Mouse (Mus musculus): ENCODE data around the gene Btf3. TPM values are rescaled to one million over a fixed set of nuclear protein-coding genes. Genes with fewer than 3 reads are reported as not detected.

Btf3 gene
- 689 and 781 TPM in 2 replicates for polyA plus RNA-seq (2015; fragmentation: Nextera tagmentation; extraction: Ambion mirVana)

- Histone ChIP-seq H3K4me1 (peaks cover 23% of the 10 kb centered on the region), H3K9me3 (replicated peaks) (no peaks in the 10 kb centered on the region), H3K4me3 (replicated peaks) (peak within 1 kb of the TSS; percentile 97), H3K27me3 (no peaks in the 10 kb centered on the region), H3K4me2 (peak within 1 kb of the TSS; percentile 75), H3K36me3 (peaks cover 29% of the 10 kb centered on the region), H3K27ac (peak within 1 kb of the TSS; percentile 93), H3K9ac (peak within 1 kb of the TSS; percentile 98)
- under 1% methylated on average over 79 of the region's 90 CpGs for WGBS
- ATAC-seq (replicated peaks; ENCODE audit: low FRiP score) = peak; percentile 93
Measured at GRCm38 (mm10) chr13:98316480-98317245, at the start of gene Btf3. Gene Btf3 (minus strand): TSS chr13:98317006.

GRCm38 (mm10) chr13:98365766-98366421, 49.1 kb upstream of the Btf3 start:
- H3K36me3 ChIP-seq = no peaks in the 10 kb centered on the region
- ATAC-seq (replicated peaks; ENCODE audit: low FRiP score) = peak; percentile 88
- H3K27me3 ChIP-seq = peaks cover 87% of the 10 kb centered on the region
- under 1% methylated on average over 51 of the region's 52 CpGs for WGBS
- H3K4me2 ChIP-seq = peak overlapping the region; percentile 72
- peak overlapping the region; percentile 36; the same call in 1 of the 2 replicates for H3K9ac ChIP-seq
- H3K4me1 ChIP-seq = peaks cover 27% of the 10 kb centered on the region
- peak overlapping the region; percentile 92 for H3K27ac ChIP-seq
- peak overlapping the region; percentile 43 for H3K4me3 ChIP-seq (replicated peaks)
- H3K9me3 ChIP-seq (replicated peaks) = no peaks in the 10 kb centered on the region

- peaks cover 90% of the 10 kb centered on the region for H3K27me3 ChIP-seq
- peaks cover 33% of the 10 kb centered on the region for H3K4me1 ChIP-seq
- H3K4me2 ChIP-seq = peak overlapping the region; percentile 41
- ATAC-seq (replicated peaks; ENCODE audit: low FRiP score) = no peak
- no peaks in the 10 kb centered on the region for H3K36me3 ChIP-seq
- H3K27ac ChIP-seq = peak overlapping the region; percentile 92
- no peaks in the 10 kb centered on the region for H3K9me3 ChIP-seq (replicated peaks)
- 4% methylated on average over 8 of the region's 8 CpGs for WGBS
- H3K4me3 ChIP-seq (replicated peaks) = 0 out of 2 replicates have a peak overlapping the region, but pooled peaks have one; percentile 10
- H3K9ac ChIP-seq = no peak overlapping the region
Measured at GRCm38 (mm10) chr13:98365081-98365480, 48.3 kb upstream of the Btf3 start.

- H3K4me2 ChIP-seq = no peak overlapping the region
- peaks cover 52% of the 10 kb centered on the region for H3K4me1 ChIP-seq
- H3K9ac ChIP-seq = no peak overlapping the region
- H3K9me3 ChIP-seq (replicated peaks) = no peaks in the 10 kb centered on the region
- no peak for ATAC-seq (replicated peaks; ENCODE audit: low FRiP score)
- peaks cover 89% of the 10 kb centered on the region for H3K27me3 ChIP-seq
- no peak overlapping the region for H3K4me3 ChIP-seq (replicated peaks)
- no peak overlapping the region for H3K27ac ChIP-seq
- WGBS = 27% methylated on average over 4 of the region's 4 CpGs
- no peaks in the 10 kb centered on the region for H3K36me3 ChIP-seq
Measured at GRCm38 (mm10) chr13:98363046-98363445, 46.2 kb upstream of the Btf3 start.

DNA sequence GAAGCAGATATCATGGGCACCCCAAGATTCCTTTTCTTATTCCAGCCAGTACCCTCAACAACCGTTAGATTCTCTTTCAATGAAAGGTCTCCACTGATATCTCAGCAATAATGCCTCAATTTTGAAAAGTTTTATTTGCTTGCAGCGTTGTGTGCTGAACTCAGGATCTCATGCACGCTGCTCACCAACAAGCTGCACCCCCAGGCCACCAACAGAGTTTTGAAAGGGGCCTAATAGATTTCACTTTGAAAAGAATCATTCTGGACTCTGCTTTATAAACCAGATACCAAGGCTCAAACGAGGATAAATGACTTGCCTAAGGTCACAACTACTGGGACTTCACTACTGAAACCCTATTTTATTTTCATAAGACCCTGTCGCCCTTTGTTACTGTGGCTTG, 44.4 kb upstream of the Btf3 start:
- Histone ChIP-seq H3K4me2 (no peak overlapping the region), H3K27ac (no peak overlapping the region), H3K9me3 (replicated peaks) (no peaks in the 10 kb centered on the region), H3K4me3 (replicated peaks) (no peak overlapping the region), H3K9ac (no peak overlapping the region), H3K27me3 (peaks cover 85% of the 10 kb centered on the region), H3K36me3 (no peaks in the 10 kb centered on the region), H3K4me1 (peaks cover 44% of the 10 kb centered on the region)
- WGBS = 34% methylated on average over 5 of the region's 5 CpGs
- ATAC-seq (replicated peaks; ENCODE audit: low FRiP score) = no peak

GRCm38 (mm10) chr13:98360391-98360790, 43.6 kb upstream of the Btf3 start:
- H3K9me3 ChIP-seq (replicated peaks) = no peaks in the 10 kb centered on the region
- peaks cover 85% of the 10 kb centered on the region for H3K27me3 ChIP-seq
- H3K36me3 ChIP-seq = no peaks in the 10 kb centered on the region
- no peak overlapping the region for H3K27ac ChIP-seq
- H3K4me1 ChIP-seq = peaks cover 44% of the 10 kb centered on the region
- no peak overlapping the region for H3K9ac ChIP-seq
- H3K4me2 ChIP-seq = 0 out of 2 replicates have a peak overlapping the region, but pooled peaks have one; percentile 25
- ATAC-seq (replicated peaks; ENCODE audit: low FRiP score) = no peak
- 7% methylated on average over 6 of the region's 6 CpGs for WGBS
- no peak overlapping the region for H3K4me3 ChIP-seq (replicated peaks)

DNA sequence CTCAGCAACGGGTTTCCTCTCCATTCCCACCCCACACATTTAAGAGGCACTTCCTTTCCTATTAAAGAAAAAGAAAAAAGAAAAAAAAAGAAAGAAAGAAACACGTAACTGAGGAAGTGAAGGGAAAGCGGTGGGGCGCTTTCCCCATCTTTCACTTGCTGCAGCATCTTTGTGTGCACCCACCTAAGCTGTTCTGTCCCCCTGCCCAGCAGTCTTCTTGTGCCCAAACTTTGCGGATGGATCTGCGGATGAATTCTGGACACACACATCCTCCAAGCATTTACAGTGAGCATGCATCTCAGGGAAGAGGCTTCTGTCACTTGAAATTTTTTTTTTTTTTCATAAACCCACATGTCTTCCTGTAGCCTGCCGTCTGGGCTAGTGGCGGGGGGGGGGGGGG, 42.5 kb upstream of the Btf3 start:
- H3K9me3 ChIP-seq (replicated peaks) = no peaks in the 10 kb centered on the region
- 2% methylated on average over 6 of the region's 8 CpGs for WGBS
- 0 out of 2 replicates have a peak overlapping the region, but pooled peaks have one; percentile 7 for H3K9ac ChIP-seq
- H3K27ac ChIP-seq = 0 out of 2 replicates have a peak overlapping the region, but pooled peaks have one; percentile 66
- H3K27me3 ChIP-seq = peaks cover 87% of the 10 kb centered on the region
- no peak for ATAC-seq (replicated peaks; ENCODE audit: low FRiP score)
- no peaks in the 10 kb centered on the region for H3K36me3 ChIP-seq
- H3K4me3 ChIP-seq (replicated peaks) = peak overlapping the region; percentile 35
- H3K4me2 ChIP-seq = peak overlapping the region; percentile 53
- peaks cover 50% of the 10 kb centered on the region for H3K4me1 ChIP-seq

- no peak for ATAC-seq (replicated peaks; ENCODE audit: low FRiP score)
- no peaks in the 10 kb centered on the region for H3K36me3 ChIP-seq
- peak overlapping the region; percentile 53 for H3K4me2 ChIP-seq
- peaks cover 88% of the 10 kb centered on the region for H3K27me3 ChIP-seq
- no peaks in the 10 kb centered on the region for H3K9me3 ChIP-seq (replicated peaks)
- H3K4me1 ChIP-seq = peaks cover 58% of the 10 kb centered on the region
- H3K27ac ChIP-seq = peak overlapping the region; percentile 66
- 6% methylated on average over 23 of the region's 23 CpGs for WGBS
- peak overlapping the region; percentile 35 for H3K4me3 ChIP-seq (replicated peaks)
- H3K9ac ChIP-seq = peak overlapping the region; percentile 24; the same call in 1 of the 2 replicates
Measured at GRCm38 (mm10) chr13:98358424-98359181, 41.8 kb upstream of the Btf3 start.

DNA sequence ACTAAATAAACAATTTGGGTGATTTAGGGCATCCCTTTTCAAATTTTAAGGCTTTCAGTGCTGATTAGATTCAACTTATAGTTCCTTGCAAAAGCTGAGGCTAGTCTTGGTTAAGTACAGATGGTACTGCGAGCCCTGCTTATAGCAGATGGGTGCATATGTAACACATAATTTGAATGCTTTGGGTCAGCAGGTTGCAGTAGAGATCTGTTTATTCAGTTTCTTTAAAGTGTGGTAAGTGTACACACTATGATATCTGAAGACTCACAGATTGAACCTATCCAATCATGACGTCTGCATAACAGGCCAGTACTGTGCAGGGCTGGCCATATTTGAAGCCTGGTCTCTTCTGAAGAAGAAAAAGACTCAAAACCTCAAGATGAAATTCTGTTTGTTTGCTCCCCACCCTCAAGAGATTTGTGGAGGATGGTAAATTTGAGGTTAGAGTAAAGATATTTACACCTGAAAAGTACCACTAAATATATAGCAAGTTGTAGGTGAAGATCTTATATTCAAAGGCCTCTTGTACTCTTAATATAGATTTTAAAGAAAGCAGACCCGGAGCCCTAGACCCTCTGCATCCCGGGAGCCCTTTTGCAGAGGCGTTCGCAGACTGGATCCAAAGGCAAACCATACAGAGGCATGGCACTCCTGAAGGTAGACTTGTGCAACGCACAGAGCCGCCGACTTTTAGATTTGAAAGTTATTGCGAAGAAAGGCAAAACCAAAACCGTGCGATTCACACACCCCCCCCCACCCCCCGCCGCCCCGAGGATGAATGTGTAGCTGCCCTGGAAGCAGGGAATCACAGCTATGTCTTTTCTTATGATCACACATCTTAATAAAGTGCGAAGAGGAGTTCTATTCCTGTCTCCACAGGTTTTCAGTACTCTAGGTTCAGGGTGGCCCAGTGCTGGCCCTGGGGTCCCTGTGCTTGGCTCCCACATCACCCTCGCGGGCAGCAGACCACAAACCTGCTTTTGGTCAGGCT, 40.9 kb upstream of the Btf3 start:
- H3K9ac ChIP-seq = peak overlapping the region; percentile 24; the same call in 1 of the 2 replicates

DNA sequence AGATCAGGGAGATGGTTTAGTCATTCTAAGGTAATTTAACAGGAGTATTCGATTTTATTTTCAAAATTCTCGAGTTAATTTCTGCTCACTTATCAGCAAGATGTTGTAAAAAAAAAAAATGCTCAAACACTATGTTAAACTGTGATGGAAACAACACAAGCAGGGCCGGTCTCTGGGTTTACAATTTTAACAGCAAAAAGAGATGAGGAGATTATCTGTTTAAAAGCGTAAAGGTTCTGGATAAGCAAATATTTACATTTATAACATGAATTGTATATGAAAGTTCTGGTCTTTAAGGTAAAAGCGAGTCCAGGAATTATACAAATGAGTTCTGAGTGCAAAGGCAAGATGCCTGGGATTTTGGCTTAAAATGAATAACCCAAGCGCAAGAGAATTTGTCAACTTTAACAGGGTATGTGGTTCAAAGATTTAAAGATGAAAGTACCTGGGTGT, 40.2 kb upstream of the Btf3 start:
- H3K4me2 ChIP-seq = peak overlapping the region; percentile 53
- peak overlapping the region; percentile 23; the same call in 1 of the 2 replicates for H3K9ac ChIP-seq
- no peak for ATAC-seq (replicated peaks; ENCODE audit: low FRiP score)
- H3K4me3 ChIP-seq (replicated peaks) = peak overlapping the region; percentile 35
- peaks cover 87% of the 10 kb centered on the region for H3K27me3 ChIP-seq
- 24% methylated on average over 6 of the region's 6 CpGs for WGBS
- H3K36me3 ChIP-seq = no peaks in the 10 kb centered on the region
- H3K9me3 ChIP-seq (replicated peaks) = no peaks in the 10 kb centered on the region
- peaks cover 60% of the 10 kb centered on the region for H3K4me1 ChIP-seq
- H3K27ac ChIP-seq = no peak overlapping the region

More for the DNA sequence above, 40.9 kb upstream of the Btf3 start:
- peak overlapping the region; percentile 66 for H3K27ac ChIP-seq
- 10% methylated on average over 18 of the region's 18 CpGs for WGBS
- H3K9me3 ChIP-seq (replicated peaks) = no peaks in the 10 kb centered on the region
- peaks cover 60% of the 10 kb centered on the region for H3K4me1 ChIP-seq
- no peaks in the 10 kb centered on the region for H3K36me3 ChIP-seq
- peak overlapping the region; percentile 35 for H3K4me3 ChIP-seq (replicated peaks)
- H3K27me3 ChIP-seq = peaks cover 87% of the 10 kb centered on the region
- ATAC-seq (replicated peaks; ENCODE audit: low FRiP score) = no peak
- H3K4me2 ChIP-seq = peak overlapping the region; percentile 53
